Mouse (Mus musculus) thymus, adult 2 months (tissue): Measurements from ENCODE around the gene Zbtb42. TPM values are rescaled to one million over a fixed set of nuclear protein-coding genes. Genes with fewer than 3 reads are reported as not detected.
A peak's percentile ranks its signal among the peaks of the same experiment; 100 is the strongest.

ENCODE experiments used
- DNase-seq: peaks from one replicate; pipeline ENCODE4 v3.0.0; 2021
- H3K27ac ChIP-seq: fragments of 200-500 bp; 2 replicates; pipeline ENCODE4 v1.5.1; 2012; ENCODE audit warnings: low read length, control low read depth; ENCODE audit not compliant: control insufficient read depth, insufficient read depth
- H3K27me3 ChIP-seq: fragments of 200-500 bp; 2 replicates; pipeline ENCODE4 v1.6.1; 2012; ENCODE audit warnings: mild to moderate bottlenecking, low read length, moderate library complexity, mixed read lengths; ENCODE audit not compliant: control insufficient read depth, insufficient read depth
- H3K36me3 ChIP-seq: fragments of 200-500 bp; 2 replicates; pipeline ENCODE4 v1.6.1; 2012; ENCODE audit warnings: mild to moderate bottlenecking, low read length, moderate library complexity; ENCODE audit not compliant: control insufficient read depth, insufficient read depth
- H3K4me1 ChIP-seq: fragments of 200-500 bp; replicated peaks from 2 replicates; pipeline ENCODE4 v1.6.1; 2012; ENCODE audit warnings: low read length; ENCODE audit not compliant: control insufficient read depth, insufficient read depth
- H3K4me3 ChIP-seq: fragments of 200-500 bp; 2 replicates; pipeline ENCODE4 v1.5.1; 2012; ENCODE audit warnings: mild to moderate bottlenecking, low read length, control low read depth, moderate library complexity; ENCODE audit not compliant: control insufficient read depth, insufficient read depth
- CTCF ChIP-seq: fragments of 200-500 bp; IDR thresholded peaks from 2 replicates; pipeline ENCODE4 v1.5.1; 2012; ENCODE audit warnings: mild to moderate bottlenecking, control low read depth, low read length, moderate library complexity, borderline replicate concordance; ENCODE audit not compliant: control insufficient read depth, poor library complexity, insufficient read depth; ENCODE audit errors: extremely low read depth
- POLR2A ChIP-seq: fragments of 200-500 bp; IDR thresholded peaks from 2 replicates; pipeline ENCODE4 v1.6.1; 2012; ENCODE audit warnings: mild to moderate bottlenecking, low read length, control low read depth, moderate library complexity; ENCODE audit not compliant: control insufficient read depth, poor library complexity, insufficient read depth; ENCODE audit errors: extremely low read depth
- WGBS: fragments of 180-500 bp; shearing (Covaris S2); methylation state at CpG from one replicate; pipeline ENCODE4 v1.1.7; 2018; 5-methylcytosine and 5-hydroxymethylcytosine counted together
- polyA plus RNA-seq: library from polyadenylated mRNA; depleted of rRNA; stranded (reverse); fragments of >200 nt; gene quantifications from 2 replicates; pipeline ENCODE4 v1.2.3, GENCODE M21; 2012

Gene Zbtb42
- polyA plus RNA-seq, 1 experiment: 17.8 TPM

- Histone ChIP-seq H3K27me3 (no peaks in the 10 kb centered on the region), H3K36me3 (no peaks in the 10 kb centered on the region), H3K4me1 (peaks cover 24% of the 10 kb centered on the region), H3K27ac (no peak overlapping the region), H3K4me3 (no peak overlapping the region)
- no peak for DNase-seq
- TF ChIP-seq POLR2A: no peak
- no peak for TF ChIP-seq CTCF
- 71% methylated on average over 5 of the region's 5 CpGs for WGBS
Observed at GRCm38 (mm10) chr12:112632907-112633306, 45.7 kb upstream of the Zbtb42 start.

- no peaks in the 10 kb centered on the region for H3K27me3 ChIP-seq
- H3K27ac ChIP-seq: no peak overlapping the region
- peaks cover 16% of the 10 kb centered on the region for H3K4me1 ChIP-seq
- no peak for TF ChIP-seq CTCF
- no peak for TF ChIP-seq POLR2A
- no peaks in the 10 kb centered on the region for H3K36me3 ChIP-seq
- DNase-seq: no peak
- no peak overlapping the region for H3K4me3 ChIP-seq
- 84% methylated on average over 9 of the region's 9 CpGs for WGBS
Observed at GRCm38 (mm10) chr12:112633686-112634085, 44.9 kb upstream of the Zbtb42 start.

GRCm38 (mm10) chr12:112639526-112639925 is 39.1 kb upstream of the Zbtb42 start:
- WGBS: 49% methylated on average over 10 of the region's 10 CpGs
- no peak for DNase-seq
- H3K27ac ChIP-seq: no peak overlapping the region
- peaks cover 13% of the 10 kb centered on the region for H3K4me1 ChIP-seq
- no peak overlapping the region for H3K4me3 ChIP-seq
- H3K27me3 ChIP-seq: no peaks in the 10 kb centered on the region
- no peaks in the 10 kb centered on the region for H3K36me3 ChIP-seq
- TF ChIP-seq CTCF (no peak), POLR2A (no peak)

- Histone ChIP-seq H3K36me3 (no peaks in the 10 kb centered on the region), H3K27ac (no peak overlapping the region), H3K4me3 (no peak overlapping the region), H3K27me3 (no peaks in the 10 kb centered on the region), H3K4me1 (peaks cover 28% of the 10 kb centered on the region)
- TF ChIP-seq CTCF (no peak), POLR2A (no peak)
- 96% methylated on average over 6 of the region's 6 CpGs for WGBS
- DNase-seq: no peak
Observed at GRCm38 (mm10) chr12:112643126-112643525, 35.5 kb upstream of the Zbtb42 start.

- Histone ChIP-seq H3K36me3 (no peaks in the 10 kb centered on the region), H3K27me3 (no peaks in the 10 kb centered on the region), H3K4me1 (peaks cover 37% of the 10 kb centered on the region), H3K27ac (no peak within 1 kb of the TSS), H3K4me3 (peak within 1 kb of the TSS; percentile 65)
- WGBS: 1% methylated on average over 45 of the region's 46 CpGs
- DNase-seq: peak; percentile 98
- TF ChIP-seq POLR2A (no peak), CTCF (0 out of 2 replicates have a peak, but pooled peaks have one; percentile 50)
Observed at GRCm38 (mm10) chr12:112644180-112644854, 34.3 kb upstream of the Zbtb42 start, which contains the start of gene Siva1. Gene Siva1 (plus strand): TSS chr12:112644679.

- Histone ChIP-seq H3K4me3 (peak overlapping the region; percentile 65), H3K27ac (no peak overlapping the region), H3K4me1 (peaks cover 30% of the 10 kb centered on the region), H3K27me3 (no peaks in the 10 kb centered on the region), H3K36me3 (peaks cover 3% of the 10 kb centered on the region; the same call in 1 of the 2 replicates)
- WGBS: under 1% methylated on average over 75 of the region's 75 CpGs
- peak; percentile 76; the same call in 1 of the 2 replicates for TF ChIP-seq POLR2A
- peak; percentile 12; the same call in 1 of the 2 replicates for TF ChIP-seq CTCF
- DNase-seq: peak; percentile 47
Observed at GRCm38 (mm10) chr12:112644855-112645506, 33.6 kb upstream of the Zbtb42 start.
